Mouse (Mus musculus): ENCODE measurements at regions not wholly inside any gene's neighbourhood (a gene's known extent, or its start where the extent isn't known, plus 50 kb on each side); places are given as distances from the start of the nearest gene placed in this dataset.

- ATAC-seq (ENCODE audit: insufficient read depth, low FRiP score) = no peak
- Histone ChIP-seq H3K4me1 (ENCODE audit: control insufficient read depth, insufficient read depth, low read length) (no peaks in the 10 kb centered on the region), H3K9me3 (replicated peaks; ENCODE audit: control insufficient read depth, low read length) (no peaks in the 10 kb centered on the region), H3K9ac (ENCODE audit: low read length) (no peak overlapping the region), H3K4me3 (replicated peaks; ENCODE audit: low read length) (no peak overlapping the region), H3K4me2 (ENCODE audit: low read depth, low read length) (no peak overlapping the region), H3K27me3 (ENCODE audit: control insufficient read depth, insufficient read depth, low read length) (no peaks in the 10 kb centered on the region; the same call in 1 of the 2 replicates), H3K27ac (ENCODE audit: low read length) (no peak overlapping the region), H3K36me3 (ENCODE audit: control insufficient read depth, insufficient read depth, low read length) (no peaks in the 10 kb centered on the region)
- 57% methylated on average over 10 of the region's 10 CpGs for WGBS
Measured at GRCm38 (mm10) chr11:114296816-114297334, 230.0 kb upstream of the Sdk2 start.

DNA sequence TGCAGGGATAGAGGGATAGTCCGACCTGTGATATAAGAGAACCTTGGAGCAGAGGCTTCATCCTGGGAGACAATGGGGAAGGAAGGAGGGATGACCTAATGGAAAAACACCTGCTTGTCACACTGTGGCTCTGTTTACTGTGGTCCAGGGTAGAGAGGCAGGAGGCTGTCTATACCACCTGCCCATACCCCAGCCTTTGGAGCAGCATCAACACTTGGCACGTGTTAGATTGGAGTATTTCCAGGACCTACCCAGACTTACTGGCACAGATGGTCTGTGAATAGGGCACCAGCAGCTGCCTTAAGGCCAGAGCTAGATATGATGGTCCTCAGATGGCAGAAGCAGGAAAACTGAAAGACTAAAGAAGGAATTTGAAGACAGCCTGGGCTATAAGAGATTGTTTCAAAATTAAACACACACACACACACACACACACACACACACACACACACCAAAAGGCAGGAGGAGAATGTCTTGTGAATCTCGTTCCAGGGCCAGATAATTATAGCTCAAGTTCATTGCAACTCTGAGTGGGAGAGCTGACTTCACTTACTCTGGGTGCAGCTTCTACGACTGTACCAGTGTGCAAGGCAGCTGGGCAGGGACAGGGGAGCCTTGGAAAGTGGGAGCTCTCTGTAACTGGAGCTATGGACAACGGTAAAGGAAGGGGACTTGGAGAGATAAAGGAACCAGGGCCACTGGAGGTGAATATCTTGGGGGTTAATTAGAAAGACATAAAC, 227.8 kb upstream of the Sdk2 start:
- H3K9me3 ChIP-seq (replicated peaks; ENCODE audit: control insufficient read depth, low read length) = no peaks in the 10 kb centered on the region
- no peaks in the 10 kb centered on the region; the same call in 1 of the 2 replicates for H3K27me3 ChIP-seq (ENCODE audit: control insufficient read depth, insufficient read depth, low read length)
- no peaks in the 10 kb centered on the region for H3K36me3 ChIP-seq (ENCODE audit: control insufficient read depth, insufficient read depth, low read length)
- 39% methylated on average over 5 of the region's 5 CpGs for WGBS
- no peak overlapping the region for H3K9ac ChIP-seq (ENCODE audit: low read length)
- H3K4me3 ChIP-seq (replicated peaks; ENCODE audit: low read length) = no peak overlapping the region
- H3K4me2 ChIP-seq (ENCODE audit: low read depth, low read length) = no peak overlapping the region
- no peak overlapping the region for H3K27ac ChIP-seq (ENCODE audit: low read length)
- no peak for ATAC-seq (ENCODE audit: insufficient read depth, low FRiP score)
- H3K4me1 ChIP-seq (ENCODE audit: control insufficient read depth, insufficient read depth, low read length) = no peaks in the 10 kb centered on the region

DNA sequence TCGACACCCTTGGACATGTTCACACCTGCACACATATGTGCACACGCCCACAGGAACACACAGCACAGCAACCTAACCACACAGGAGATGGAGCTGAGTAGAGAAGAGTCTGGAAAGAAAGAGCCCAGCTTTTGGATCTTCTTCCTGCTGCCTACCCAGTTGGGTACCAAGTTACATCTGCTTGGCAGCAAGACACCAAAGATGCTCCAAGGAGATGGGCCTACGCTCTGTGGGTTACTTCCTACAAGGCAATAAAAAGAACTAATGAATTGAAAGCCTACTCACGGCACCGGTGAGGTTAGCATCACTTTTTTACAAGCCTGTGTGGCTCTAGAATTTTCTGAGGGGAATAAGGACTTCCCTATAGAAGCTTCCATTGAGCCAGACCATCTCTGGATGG, 224.4 kb upstream of the Sdk2 start:
- Histone ChIP-seq H3K9ac (ENCODE audit: low read length) (no peak overlapping the region), H3K4me1 (ENCODE audit: control insufficient read depth, insufficient read depth, low read length) (no peaks in the 10 kb centered on the region), H3K27me3 (ENCODE audit: control insufficient read depth, insufficient read depth, low read length) (no peaks in the 10 kb centered on the region; the same call in 1 of the 2 replicates), H3K27ac (ENCODE audit: low read length) (no peak overlapping the region), H3K9me3 (replicated peaks; ENCODE audit: control insufficient read depth, low read length) (no peaks in the 10 kb centered on the region), H3K36me3 (ENCODE audit: control insufficient read depth, insufficient read depth, low read length) (no peaks in the 10 kb centered on the region), H3K4me2 (ENCODE audit: low read depth, low read length) (no peak overlapping the region), H3K4me3 (replicated peaks; ENCODE audit: low read length) (no peak overlapping the region)
- 94% methylated on average over 5 of the region's 5 CpGs for WGBS
- ATAC-seq (ENCODE audit: insufficient read depth, low FRiP score) = no peak

DNA sequence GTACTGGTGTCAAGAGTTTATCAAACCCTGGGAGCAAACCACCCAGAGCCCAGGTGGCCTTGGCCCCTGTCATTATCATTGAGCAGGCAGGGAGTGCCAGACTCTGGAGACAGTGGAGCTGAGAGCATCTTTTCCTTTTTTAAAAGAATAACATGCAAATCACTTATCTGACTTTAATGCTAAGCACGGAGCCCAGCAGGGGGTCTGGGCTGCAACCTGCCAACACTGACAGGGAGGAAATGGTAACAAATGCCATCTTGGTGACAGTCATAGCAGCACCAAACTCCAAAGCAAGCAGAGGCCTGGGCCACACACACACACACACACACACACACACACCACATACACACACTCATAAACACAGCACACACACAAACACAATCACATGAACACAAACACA, 223.1 kb upstream of the Sdk2 start:
- H3K36me3 ChIP-seq (ENCODE audit: control insufficient read depth, insufficient read depth, low read length) = no peaks in the 10 kb centered on the region

GRCm38 (mm10) chr11:114284820-114285666, 218.2 kb upstream of the Sdk2 start:
- no peaks in the 10 kb centered on the region for H3K9me3 ChIP-seq (replicated peaks; ENCODE audit: control insufficient read depth, low read length)
- no peak overlapping the region for H3K4me2 ChIP-seq (ENCODE audit: low read depth, low read length)
- no peak overlapping the region for H3K4me3 ChIP-seq (replicated peaks; ENCODE audit: low read length)
- no peaks in the 10 kb centered on the region for H3K4me1 ChIP-seq (ENCODE audit: control insufficient read depth, insufficient read depth, low read length)
- no peak overlapping the region for H3K27ac ChIP-seq (ENCODE audit: low read length)
- no peaks in the 10 kb centered on the region for H3K27me3 ChIP-seq (ENCODE audit: control insufficient read depth, insufficient read depth, low read length)
- WGBS = 72% methylated on average over 20 of the region's 20 CpGs
- H3K9ac ChIP-seq (ENCODE audit: low read length) = no peak overlapping the region
- no peaks in the 10 kb centered on the region for H3K36me3 ChIP-seq (ENCODE audit: control insufficient read depth, insufficient read depth, low read length)
- no peak for ATAC-seq (ENCODE audit: insufficient read depth, low FRiP score)

More for the DNA sequence above, 223.1 kb upstream of the Sdk2 start:
- Histone ChIP-seq H3K4me1 (ENCODE audit: control insufficient read depth, insufficient read depth, low read length) (no peaks in the 10 kb centered on the region), H3K9me3 (replicated peaks; ENCODE audit: control insufficient read depth, low read length) (no peaks in the 10 kb centered on the region), H3K9ac (ENCODE audit: low read length) (no peak overlapping the region), H3K27ac (ENCODE audit: low read length) (no peak overlapping the region), H3K4me2 (ENCODE audit: low read depth, low read length) (no peak overlapping the region), H3K4me3 (replicated peaks; ENCODE audit: low read length) (no peak overlapping the region), H3K27me3 (ENCODE audit: control insufficient read depth, insufficient read depth, low read length) (no peaks in the 10 kb centered on the region)
- 95% methylated on average over 1 of the region's 1 CpGs for WGBS
- no peak for ATAC-seq (ENCODE audit: insufficient read depth, low FRiP score)

DNA sequence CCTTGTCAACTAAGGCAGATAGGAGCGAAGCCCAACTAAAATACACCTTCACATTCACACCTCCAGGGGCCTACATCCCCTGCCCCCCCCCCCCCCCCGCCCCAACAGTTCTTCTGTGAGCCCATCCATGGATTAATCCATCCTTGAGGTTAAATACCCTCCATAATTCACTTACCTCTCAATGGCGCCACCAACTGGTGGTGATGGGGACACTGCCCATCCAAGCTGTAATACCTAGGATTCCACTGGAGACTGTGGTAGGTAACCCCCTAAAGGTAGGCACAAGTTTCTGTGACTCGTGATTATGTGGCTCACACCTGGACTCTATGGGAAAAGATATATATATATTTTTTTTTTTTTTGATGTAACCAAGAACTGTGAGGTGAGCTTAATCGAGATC, 216.4 kb upstream of the Sdk2 start:
- H3K36me3 ChIP-seq (ENCODE audit: control insufficient read depth, insufficient read depth, low read length) = no peaks in the 10 kb centered on the region
- no peak overlapping the region for H3K4me3 ChIP-seq (replicated peaks; ENCODE audit: low read length)
- no peak overlapping the region for H3K4me2 ChIP-seq (ENCODE audit: low read depth, low read length)
- no peaks in the 10 kb centered on the region for H3K9me3 ChIP-seq (replicated peaks; ENCODE audit: control insufficient read depth, low read length)
- no peak overlapping the region for H3K9ac ChIP-seq (ENCODE audit: low read length)
- ATAC-seq (ENCODE audit: insufficient read depth, low FRiP score) = no peak
- no peaks in the 10 kb centered on the region for H3K4me1 ChIP-seq (ENCODE audit: control insufficient read depth, insufficient read depth, low read length)
- no peak overlapping the region for H3K27ac ChIP-seq (ENCODE audit: low read length)
- WGBS = 42% methylated on average over 5 of the region's 5 CpGs
- H3K27me3 ChIP-seq (ENCODE audit: control insufficient read depth, insufficient read depth, low read length) = no peaks in the 10 kb centered on the region

DNA sequence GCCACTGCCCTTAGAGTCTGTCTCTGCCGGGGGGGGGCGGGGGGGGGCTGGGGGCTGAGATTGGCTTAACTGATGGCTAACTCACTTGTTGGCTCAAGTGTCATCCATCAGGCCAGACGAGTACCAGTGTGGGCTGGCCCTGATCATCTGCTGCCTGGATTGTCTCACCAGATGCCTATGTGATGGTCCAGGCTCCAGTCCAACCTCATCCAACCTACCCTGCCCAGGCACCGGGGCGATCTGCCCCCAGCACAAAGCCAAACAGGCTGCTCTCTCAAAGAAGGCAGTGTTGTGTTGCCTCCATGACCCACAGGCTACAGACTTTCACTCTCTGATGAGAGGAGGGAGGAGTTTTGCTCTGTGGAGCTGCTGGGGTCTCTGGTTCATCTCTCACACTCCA, 215.7 kb upstream of the Sdk2 start:
- ATAC-seq (ENCODE audit: insufficient read depth, low FRiP score) = peak; percentile 6; the same call in 1 of the 2 replicates
- Histone ChIP-seq H3K27me3 (ENCODE audit: control insufficient read depth, insufficient read depth, low read length) (no peaks in the 10 kb centered on the region), H3K9ac (ENCODE audit: low read length) (no peak overlapping the region), H3K4me3 (replicated peaks; ENCODE audit: low read length) (no peak overlapping the region), H3K36me3 (ENCODE audit: control insufficient read depth, insufficient read depth, low read length) (no peaks in the 10 kb centered on the region), H3K9me3 (replicated peaks; ENCODE audit: control insufficient read depth, low read length) (no peaks in the 10 kb centered on the region), H3K4me2 (ENCODE audit: low read depth, low read length) (no peak overlapping the region), H3K27ac (ENCODE audit: low read length) (no peak overlapping the region), H3K4me1 (ENCODE audit: control insufficient read depth, insufficient read depth, low read length) (no peaks in the 10 kb centered on the region)
- WGBS = 57% methylated on average over 5 of the region's 5 CpGs

DNA sequence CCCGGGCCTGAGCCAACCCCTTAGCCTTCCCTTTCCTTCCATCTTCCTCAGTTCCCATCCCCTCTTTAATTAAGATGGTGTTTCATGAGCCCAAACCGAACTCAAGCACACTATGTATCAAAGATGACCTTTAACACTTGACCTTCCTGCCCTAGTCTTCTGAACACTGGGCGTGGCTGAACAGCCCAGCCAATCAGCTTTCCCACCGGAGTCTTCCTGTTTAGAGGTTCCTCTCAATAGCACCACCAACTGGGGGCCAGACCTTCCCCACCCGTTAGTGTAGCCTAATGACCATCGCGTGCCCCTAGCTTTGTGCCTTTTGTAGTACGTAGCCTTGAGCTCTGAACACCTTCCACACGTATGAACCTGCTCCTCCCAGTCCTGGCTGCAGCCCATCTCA, 215.0 kb upstream of the Sdk2 start:
- 84% methylated on average over 9 of the region's 9 CpGs for WGBS
- H3K4me3 ChIP-seq (replicated peaks; ENCODE audit: low read length) = no peak overlapping the region
- H3K4me2 ChIP-seq (ENCODE audit: low read depth, low read length) = no peak overlapping the region
- ATAC-seq (ENCODE audit: insufficient read depth, low FRiP score) = no peak
- H3K27me3 ChIP-seq (ENCODE audit: control insufficient read depth, insufficient read depth, low read length) = no peaks in the 10 kb centered on the region
- H3K4me1 ChIP-seq (ENCODE audit: control insufficient read depth, insufficient read depth, low read length) = no peaks in the 10 kb centered on the region
- no peak overlapping the region for H3K9ac ChIP-seq (ENCODE audit: low read length)
- H3K9me3 ChIP-seq (replicated peaks; ENCODE audit: control insufficient read depth, low read length) = no peaks in the 10 kb centered on the region
- no peak overlapping the region for H3K27ac ChIP-seq (ENCODE audit: low read length)
- no peaks in the 10 kb centered on the region for H3K36me3 ChIP-seq (ENCODE audit: control insufficient read depth, insufficient read depth, low read length)

- H3K4me3 ChIP-seq (replicated peaks; ENCODE audit: low read length) = no peak overlapping the region
- WGBS = 81% methylated on average over 14 of the region's 14 CpGs
- no peak for ATAC-seq (ENCODE audit: insufficient read depth, low FRiP score)
- H3K27me3 ChIP-seq (ENCODE audit: control insufficient read depth, insufficient read depth, low read length) = no peaks in the 10 kb centered on the region
- H3K27ac ChIP-seq (ENCODE audit: low read length) = no peak overlapping the region
- H3K9ac ChIP-seq (ENCODE audit: low read length) = no peak overlapping the region
- H3K36me3 ChIP-seq (ENCODE audit: control insufficient read depth, insufficient read depth, low read length) = no peaks in the 10 kb centered on the region
- H3K4me1 ChIP-seq (ENCODE audit: control insufficient read depth, insufficient read depth, low read length) = no peaks in the 10 kb centered on the region
- H3K9me3 ChIP-seq (replicated peaks; ENCODE audit: control insufficient read depth, low read length) = no peaks in the 10 kb centered on the region
- H3K4me2 ChIP-seq (ENCODE audit: low read depth, low read length) = no peak overlapping the region
Measured at GRCm38 (mm10) chr11:114281041-114281695, 214.3 kb upstream of the Sdk2 start.

All from stomach, embryonic 16.5 days (tissue).